Mouse (Mus musculus) macrophage (primary cell): ENCODE measurements around the gene Thop1. TPM values are rescaled to one million over a fixed set of nuclear protein-coding genes. Genes with fewer than 3 reads are reported as not detected.

Experiments
- H3K27ac ChIP-seq: fragments of 350-480 bp; formaldehyde crosslinking; 2 replicates; pipeline ENCODE4 v1.9.0; 2021
- H3K36me3 ChIP-seq: fragments of 350-480 bp; formaldehyde crosslinking; 2 replicates; pipeline ENCODE4 v1.9.0; 2021; ENCODE audit errors: inconsistent target
- H3K4me3 ChIP-seq: fragments of 350-480 bp; formaldehyde crosslinking; 2 replicates; pipeline ENCODE4 v1.9.0; 2021; ENCODE audit errors: inconsistent target
- H3K79me2 ChIP-seq: fragments of 350-480 bp; formaldehyde crosslinking; 2 replicates; pipeline ENCODE4 v1.9.0; 2021; ENCODE audit errors: inconsistent target
- WGBS: methylation state at CpG from one replicate; pipeline ENCODE4 v1.1.7; 2026; ENCODE audit warnings: inconsistent platforms; ENCODE audit not compliant: missing documents; 5-methylcytosine and 5-hydroxymethylcytosine counted together
- polyA plus RNA-seq: library from polyadenylated mRNA; stranded (reverse); fragments of 250-400 nt; gene quantifications from 3 replicates; pipeline ENCODE4 v1.2.4, GENCODE M21; 2018; ENCODE audit warnings: inconsistent platforms

The Thop1 gene
- polyA plus RNA-seq, 1 experiment from 2014 or later = 9.9 TPM

DNA sequence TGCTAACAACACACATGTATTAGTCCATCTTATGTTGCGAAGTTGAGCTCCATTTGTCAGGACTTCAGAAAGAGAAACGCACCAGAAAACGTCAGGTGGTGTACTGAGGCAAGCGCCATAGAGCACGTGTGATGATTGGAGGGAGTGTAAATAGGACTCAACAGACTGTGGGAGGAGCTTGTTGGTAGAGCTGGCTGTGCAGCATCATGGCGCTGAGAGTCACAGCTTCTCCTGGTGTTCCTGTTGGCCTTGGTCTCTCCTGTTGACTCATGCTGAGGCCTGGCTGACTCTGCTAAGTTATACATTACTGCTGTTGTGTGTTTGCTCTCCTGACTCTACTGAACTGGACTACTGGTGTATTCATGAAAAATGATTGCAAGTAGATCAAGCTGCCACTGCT is 43.1 kb downstream of the Thop1 start:
- H3K27ac ChIP-seq = no peak overlapping the region

DNA sequence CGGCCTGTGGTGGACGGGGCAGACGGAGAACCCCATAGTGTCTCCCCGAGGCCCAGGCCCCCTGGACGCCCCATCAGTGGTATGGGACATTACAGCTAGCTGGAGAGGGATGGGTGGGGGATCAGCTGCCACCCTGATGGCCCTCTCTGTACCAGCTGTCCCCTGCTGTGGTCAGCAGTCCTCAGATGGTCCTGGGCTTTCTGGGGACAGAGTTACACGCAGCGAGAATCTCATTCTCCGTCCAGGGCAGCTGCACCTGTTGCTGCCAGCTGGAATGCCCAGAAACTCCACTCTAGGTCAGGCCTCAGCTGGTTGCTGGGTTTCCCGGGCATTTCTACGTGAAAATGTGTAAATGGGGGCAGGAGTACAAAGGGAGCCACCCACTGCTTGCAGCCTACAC is 49.8 kb downstream of the Thop1 start:
- H3K36me3 ChIP-seq = peaks cover 85% of the 10 kb centered on the region
- no peak overlapping the region for H3K4me3 ChIP-seq
- peaks cover under 1% of the 10 kb centered on the region; the same call in 1 of the 2 replicates for H3K79me2 ChIP-seq
- no peak overlapping the region for H3K27ac ChIP-seq
- 99% methylated on average over 10 of the region's 10 CpGs for WGBS

More for the DNA sequence above, 43.1 kb downstream of the Thop1 start:
- Histone ChIP-seq H3K4me3 (no peak overlapping the region), H3K36me3 (peaks cover 75% of the 10 kb centered on the region), H3K79me2 (peaks cover 67% of the 10 kb centered on the region)
- WGBS = 90% methylated on average over 6 of the region's 6 CpGs

DNA sequence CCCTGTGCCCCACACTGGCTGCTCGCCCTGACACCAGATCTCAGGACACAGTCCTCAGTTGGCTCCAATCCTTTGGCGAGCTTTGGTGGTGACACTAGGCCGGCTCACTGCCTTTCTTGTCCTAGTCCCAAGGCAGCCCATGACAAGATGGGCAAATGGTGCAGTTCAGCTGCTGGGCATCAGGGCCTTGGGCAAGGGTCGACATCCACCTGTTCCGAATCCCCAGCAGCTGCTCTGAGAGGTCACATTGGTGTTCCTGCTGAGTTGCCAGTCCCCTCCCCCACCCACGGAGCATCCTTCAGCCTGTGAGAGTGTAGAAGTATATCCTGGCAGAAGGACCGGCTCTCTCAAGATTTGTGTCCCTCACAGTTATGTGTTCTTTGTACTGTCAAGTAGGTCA is 50.8 kb downstream of the Thop1 start:
- no peak overlapping the region for H3K4me3 ChIP-seq
- no peak overlapping the region for H3K27ac ChIP-seq
- peaks cover 75% of the 10 kb centered on the region for H3K36me3 ChIP-seq
- WGBS = 91% methylated on average over 7 of the region's 7 CpGs
- H3K79me2 ChIP-seq = no peaks in the 10 kb centered on the region

DNA sequence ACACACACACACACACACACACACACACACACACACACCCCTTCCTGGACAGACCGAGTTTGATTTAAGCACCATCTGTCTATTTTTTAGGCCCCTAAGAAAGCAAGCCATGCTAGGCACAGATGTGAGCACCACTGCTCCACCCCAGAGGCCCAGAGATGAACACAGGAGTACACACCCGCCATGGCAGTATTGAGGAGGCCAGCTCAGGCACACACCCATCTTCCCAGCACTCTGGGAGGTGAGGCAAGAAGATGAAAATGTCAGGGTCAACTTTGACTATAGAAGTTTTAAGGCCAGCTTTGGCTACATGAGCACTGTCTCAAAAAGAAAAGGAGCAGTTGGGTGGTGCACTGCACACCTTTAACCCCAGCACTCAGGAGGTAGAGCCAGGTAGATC is 53.1 kb downstream of the Thop1 start:
- Histone ChIP-seq H3K4me3 (no peak overlapping the region), H3K27ac (no peak overlapping the region), H3K36me3 (peaks cover 59% of the 10 kb centered on the region), H3K79me2 (no peaks in the 10 kb centered on the region)
- 92% methylated on average over 2 of the region's 2 CpGs for WGBS

DNA sequence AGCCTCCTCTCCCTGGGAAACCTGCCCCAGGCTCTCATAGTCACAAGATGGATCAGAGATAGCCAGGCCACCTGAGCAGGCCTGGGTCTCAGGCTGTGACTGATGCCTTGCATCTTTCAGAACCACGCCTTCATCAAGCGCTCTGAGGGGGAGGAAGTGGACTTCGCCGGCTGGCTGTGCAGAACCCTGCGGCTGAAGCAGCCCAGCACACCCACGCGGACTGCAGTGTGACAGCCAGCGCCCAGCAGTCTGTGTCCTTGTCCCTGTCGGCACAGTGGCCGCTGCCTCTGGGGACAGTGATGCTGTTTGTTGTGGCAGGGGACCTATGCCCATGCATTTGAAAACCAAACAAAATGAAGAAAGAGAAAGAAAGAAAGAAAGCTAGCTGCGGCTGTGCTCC is 53.7 kb downstream of the Thop1 start:
- Histone ChIP-seq H3K4me3 (no peak overlapping the region), H3K79me2 (no peaks in the 10 kb centered on the region), H3K36me3 (peaks cover 53% of the 10 kb centered on the region), H3K27ac (no peak overlapping the region)
- WGBS = 83% methylated on average over 11 of the region's 11 CpGs

Other genes starting within 250 kb of the Thop1 start
- 170 to 604 TPM (median 522 TPM) in 3 replicates for gene Oaz1, start 243.4 kb upstream of the Thop1 start, polyA plus RNA-seq
- gene Lingo3, start 226.0 kb upstream of the Thop1 start, polyA plus RNA-seq = not detected in 3 replicates
- gene Lsm7, start 214.8 kb upstream of the Thop1 start, polyA plus RNA-seq = 32.4 to 122 TPM (median 57.0 TPM) in 3 replicates
- 8.7 to 16.8 TPM (median 15.4 TPM) in 3 replicates for gene Sppl2b, start 214.8 kb upstream of the Thop1 start, polyA plus RNA-seq
- not detected in 3 replicates for gene Tmprss9, start 198.2 kb upstream of the Thop1 start, polyA plus RNA-seq
- gene Timm13, start 169.1 kb upstream of the Thop1 start, polyA plus RNA-seq = 25.5 to 160 TPM (median 109 TPM) in 3 replicates
- gene Lmnb2, start 151.8 kb upstream of the Thop1 start, polyA plus RNA-seq = 6.2 to 17.4 TPM (median 7.2 TPM) in 3 replicates
- gene Gadd45b, start 140.0 kb upstream of the Thop1 start, polyA plus RNA-seq = 45.9 to 89.8 TPM (median 71.3 TPM) in 3 replicates
- 0.88 to 1.1 TPM (median 0.93 TPM) in 3 replicates for gene Gng7, start 55.1 kb upstream of the Thop1 start, polyA plus RNA-seq
- gene Diras1, start 44.4 kb upstream of the Thop1 start, polyA plus RNA-seq = not detected in 3 replicates
- gene Slc39a3, start 32.6 kb upstream of the Thop1 start, polyA plus RNA-seq = 6.1 to 14.7 TPM (median 14.6 TPM) in 3 replicates
- 65.8 to 82.0 TPM (median 68.8 TPM) in 3 replicates for gene Sgta, start 9.9 kb upstream of the Thop1 start, polyA plus RNA-seq
- 0.75 to 1.1 TPM (median 0.85 TPM) in 3 replicates for gene Creb3l3, start 28.8 kb downstream of the Thop1 start, polyA plus RNA-seq
- 31.4 to 102 TPM (median 93.5 TPM) in 3 replicates for gene Map2k2, start 35.9 kb downstream of the Thop1 start, polyA plus RNA-seq
- gene Zbtb7a, start 65.2 kb downstream of the Thop1 start, polyA plus RNA-seq = 48.1 to 55.4 TPM (median 52.8 TPM) in 3 replicates
- gene Pias4, start 97.9 kb downstream of the Thop1 start, polyA plus RNA-seq = 19.6 to 22.5 TPM (median 21.5 TPM) in 3 replicates
- 749 to 1,081 TPM (median 1,012 TPM) in 3 replicates for gene Eef2, start 106.6 kb downstream of the Thop1 start, polyA plus RNA-seq
- gene Dapk3, start 113.0 kb downstream of the Thop1 start, polyA plus RNA-seq = 41.2 to 57.0 TPM (median 43.5 TPM) in 3 replicates
- gene 4930442H23Rik, start 113.8 kb downstream of the Thop1 start, polyA plus RNA-seq = not detected in 3 replicates
- gene Nmrk2, start 132.0 kb downstream of the Thop1 start, polyA plus RNA-seq = not detected in 3 replicates
- not detected in 3 replicates for gene Atcay, start 160.8 kb downstream of the Thop1 start, polyA plus RNA-seq
- gene Zfr2, start 163.1 kb downstream of the Thop1 start, polyA plus RNA-seq = 0.26 to 0.61 TPM (median 0.53 TPM) in 3 replicates
- 5.3 to 5.7 TPM (median 5.5 TPM) in 3 replicates for gene Matk, start 182.9 kb downstream of the Thop1 start, polyA plus RNA-seq
- 39.4 to 78.9 TPM (median 55.8 TPM) in 3 replicates for gene Mrpl54, start 196.9 kb downstream of the Thop1 start, polyA plus RNA-seq
- gene Apba3, start 196.9 kb downstream of the Thop1 start, polyA plus RNA-seq = 9.8 to 31.4 TPM (median 19.8 TPM) in 3 replicates
- 1.7 to 4.2 TPM (median 3.3 TPM) in 3 replicates for gene Tjp3, start 221.5 kb downstream of the Thop1 start, polyA plus RNA-seq
- 63.2 to 85.8 TPM (median 77.1 TPM) in 3 replicates for gene Pip5k1c, start 222.9 kb downstream of the Thop1 start, polyA plus RNA-seq